Mouse (Mus musculus): ENCODE data around the gene Srarp. TPM values are rescaled to one million over a fixed set of nuclear protein-coding genes. Genes with fewer than 3 reads are reported as not detected.

The Srarp gene
- polyA plus RNA-seq, 1 experiment from 2014 or later = 0.39 TPM

GRCm38 (mm10) chr4:141461088-141461487 lies 25.2 kb upstream of the Srarp start:
- Histone ChIP-seq H3K9me3 (ENCODE audit: control insufficient read depth, low read length) (no peaks in the 10 kb centered on the region), H3K27me3 (ENCODE audit: control insufficient read depth, insufficient read depth, low read length) (no peaks in the 10 kb centered on the region), H3K4me2 (ENCODE audit: low read depth, low read length) (no peak overlapping the region), H3K9ac (replicated peaks; ENCODE audit: low read depth, low read length) (no peak overlapping the region), H3K4me1 (ENCODE audit: control insufficient read depth, insufficient read depth, low read length) (0 out of 2 replicates have a peak, but pooled peaks cover 4% of the 10 kb centered on the region), H3K4me3 (ENCODE audit: low read depth, low read length) (no peak overlapping the region), H3K27ac (ENCODE audit: low read depth, low read length) (no peak overlapping the region), H3K36me3 (ENCODE audit: control insufficient read depth, insufficient read depth, low read length) (peaks cover 34% of the 10 kb centered on the region)
- no peak for ATAC-seq (ENCODE audit: low read depth)
- WGBS = 42% methylated on average over 12 of the region's 12 CpGs

- Histone ChIP-seq H3K9me3 (ENCODE audit: control insufficient read depth, low read length) (no peaks in the 10 kb centered on the region), H3K9ac (replicated peaks; ENCODE audit: low read depth, low read length) (no peak overlapping the region), H3K36me3 (ENCODE audit: control insufficient read depth, insufficient read depth, low read length) (peaks cover 28% of the 10 kb centered on the region), H3K27ac (ENCODE audit: low read depth, low read length) (no peak overlapping the region), H3K4me3 (ENCODE audit: low read depth, low read length) (no peak overlapping the region), H3K27me3 (ENCODE audit: control insufficient read depth, insufficient read depth, low read length) (no peaks in the 10 kb centered on the region), H3K4me1 (ENCODE audit: control insufficient read depth, insufficient read depth, low read length) (0 out of 2 replicates have a peak, but pooled peaks cover 4% of the 10 kb centered on the region), H3K4me2 (ENCODE audit: low read depth, low read length) (no peak overlapping the region)
- no peak for ATAC-seq (ENCODE audit: low read depth)
- WGBS = 99% methylated on average over 4 of the region's 4 CpGs
These were observed 24.6 kb upstream of the Srarp start for GRCm38 (mm10) chr4:141460481-141460880.

- Histone ChIP-seq H3K27me3 (ENCODE audit: control insufficient read depth, insufficient read depth, low read length) (no peaks in the 10 kb centered on the region), H3K4me2 (ENCODE audit: low read depth, low read length) (no peak overlapping the region), H3K9ac (replicated peaks; ENCODE audit: low read depth, low read length) (no peak overlapping the region), H3K9me3 (ENCODE audit: control insufficient read depth, low read length) (no peaks in the 10 kb centered on the region), H3K4me1 (ENCODE audit: control insufficient read depth, insufficient read depth, low read length) (0 out of 2 replicates have a peak, but pooled peaks cover 4% of the 10 kb centered on the region), H3K36me3 (ENCODE audit: control insufficient read depth, insufficient read depth, low read length) (peaks cover 20% of the 10 kb centered on the region), H3K4me3 (ENCODE audit: low read depth, low read length) (no peak overlapping the region), H3K27ac (ENCODE audit: low read depth, low read length) (no peak overlapping the region)
- 92% methylated on average over 9 of the region's 9 CpGs for whole genome bisulfite sequencing
- ATAC-seq (ENCODE audit: low read depth) = no peak
These were observed 23.9 kb upstream of the Srarp start for GRCm38 (mm10) chr4:141459766-141460165.

GRCm38 (mm10) chr4:141458888-141459287 lies 23.0 kb upstream of the Srarp start:
- no peak for ATAC-seq (ENCODE audit: low read depth)
- Histone ChIP-seq H3K9me3 (ENCODE audit: control insufficient read depth, low read length) (no peaks in the 10 kb centered on the region), H3K4me2 (ENCODE audit: low read depth, low read length) (no peak overlapping the region), H3K36me3 (ENCODE audit: control insufficient read depth, insufficient read depth, low read length) (peaks cover 12% of the 10 kb centered on the region), H3K4me1 (ENCODE audit: control insufficient read depth, insufficient read depth, low read length) (0 out of 2 replicates have a peak, but pooled peaks cover 4% of the 10 kb centered on the region), H3K4me3 (ENCODE audit: low read depth, low read length) (no peak overlapping the region), H3K9ac (replicated peaks; ENCODE audit: low read depth, low read length) (no peak overlapping the region), H3K27me3 (ENCODE audit: control insufficient read depth, insufficient read depth, low read length) (no peaks in the 10 kb centered on the region), H3K27ac (ENCODE audit: low read depth, low read length) (no peak overlapping the region)
- 60% methylated on average over 3 of the region's 3 CpGs for WGBS

- Histone ChIP-seq H3K4me3 (ENCODE audit: low read depth, low read length) (no peak overlapping the region), H3K36me3 (ENCODE audit: control insufficient read depth, insufficient read depth, low read length) (peaks cover 7% of the 10 kb centered on the region), H3K27me3 (ENCODE audit: control insufficient read depth, insufficient read depth, low read length) (no peaks in the 10 kb centered on the region), H3K9me3 (ENCODE audit: control insufficient read depth, low read length) (no peaks in the 10 kb centered on the region), H3K4me2 (ENCODE audit: low read depth, low read length) (no peak overlapping the region), H3K27ac (ENCODE audit: low read depth, low read length) (no peak overlapping the region), H3K4me1 (ENCODE audit: control insufficient read depth, insufficient read depth, low read length) (0 out of 2 replicates have a peak, but pooled peaks cover 4% of the 10 kb centered on the region), H3K9ac (replicated peaks; ENCODE audit: low read depth, low read length) (0 out of 2 replicates have a peak overlapping the region, but pooled peaks have one; percentile 7)
- WGBS = 15% methylated on average over 7 of the region's 7 CpGs
- ATAC-seq (ENCODE audit: low read depth) = 0 out of 2 replicates have a peak, but pooled peaks have one; percentile 34
These were observed 22.3 kb upstream of the Srarp start for GRCm38 (mm10) chr4:141458236-141458635.

GRCm38 (mm10) chr4:141456193-141456938 lies 20.5 kb upstream of the Srarp start:
- no peak for ATAC-seq (ENCODE audit: low read depth)
- H3K4me3 ChIP-seq (ENCODE audit: low read depth, low read length) = no peak overlapping the region
- H3K27me3 ChIP-seq (ENCODE audit: control insufficient read depth, insufficient read depth, low read length) = no peaks in the 10 kb centered on the region
- H3K9me3 ChIP-seq (ENCODE audit: control insufficient read depth, low read length) = no peaks in the 10 kb centered on the region
- no peak overlapping the region for H3K4me2 ChIP-seq (ENCODE audit: low read depth, low read length)
- H3K27ac ChIP-seq (ENCODE audit: low read depth, low read length) = no peak overlapping the region
- H3K4me1 ChIP-seq (ENCODE audit: control insufficient read depth, insufficient read depth, low read length) = 0 out of 2 replicates have a peak, but pooled peaks cover 4% of the 10 kb centered on the region
- H3K36me3 ChIP-seq (ENCODE audit: control insufficient read depth, insufficient read depth, low read length) = no peaks in the 10 kb centered on the region; the same call in 1 of the 2 replicates
- no peak overlapping the region for H3K9ac ChIP-seq (replicated peaks; ENCODE audit: low read depth, low read length)
- WGBS = 93% methylated on average over 14 of the region's 14 CpGs

GRCm38 (mm10) chr4:141455526-141455925 lies 19.6 kb upstream of the Srarp start:
- H3K27ac ChIP-seq (ENCODE audit: low read depth, low read length) = no peak overlapping the region
- no peak overlapping the region for H3K4me3 ChIP-seq (ENCODE audit: low read depth, low read length)
- no peaks in the 10 kb centered on the region for H3K9me3 ChIP-seq (ENCODE audit: control insufficient read depth, low read length)
- no peaks in the 10 kb centered on the region for H3K27me3 ChIP-seq (ENCODE audit: control insufficient read depth, insufficient read depth, low read length)
- WGBS = 84% methylated on average over 4 of the region's 4 CpGs
- H3K4me2 ChIP-seq (ENCODE audit: low read depth, low read length) = no peak overlapping the region
- H3K9ac ChIP-seq (replicated peaks; ENCODE audit: low read depth, low read length) = no peak overlapping the region
- 0 out of 2 replicates have a peak, but pooled peaks cover 4% of the 10 kb centered on the region for H3K4me1 ChIP-seq (ENCODE audit: control insufficient read depth, insufficient read depth, low read length)
- no peak for ATAC-seq (ENCODE audit: low read depth)
- no peaks in the 10 kb centered on the region; the same call in 1 of the 2 replicates for H3K36me3 ChIP-seq (ENCODE audit: control insufficient read depth, insufficient read depth, low read length)

- no peak overlapping the region for H3K4me3 ChIP-seq (ENCODE audit: low read depth, low read length)
- no peaks in the 10 kb centered on the region for H3K27me3 ChIP-seq (ENCODE audit: control insufficient read depth, insufficient read depth, low read length)
- no peak overlapping the region for H3K9ac ChIP-seq (replicated peaks; ENCODE audit: low read depth, low read length)
- no peak overlapping the region for H3K27ac ChIP-seq (ENCODE audit: low read depth, low read length)
- WGBS = 82% methylated on average over 14 of the region's 14 CpGs
- H3K36me3 ChIP-seq (ENCODE audit: control insufficient read depth, insufficient read depth, low read length) = no peaks in the 10 kb centered on the region; the same call in 1 of the 2 replicates
- no peaks in the 10 kb centered on the region for H3K9me3 ChIP-seq (ENCODE audit: control insufficient read depth, low read length)
- no peak for ATAC-seq (ENCODE audit: low read depth)
- H3K4me2 ChIP-seq (ENCODE audit: low read depth, low read length) = no peak overlapping the region
- 0 out of 2 replicates have a peak, but pooled peaks cover 4% of the 10 kb centered on the region for H3K4me1 ChIP-seq (ENCODE audit: control insufficient read depth, insufficient read depth, low read length)
These were observed 18.9 kb upstream of the Srarp start for GRCm38 (mm10) chr4:141454581-141455350.
